Mouse (Mus musculus) adrenal gland, adult 18-20 months (tissue): ENCODE measurements around the gene Arvcf. TPM values are rescaled to one million over a fixed set of nuclear protein-coding genes. Genes with fewer than 3 reads are reported as not detected.
A peak's percentile ranks its signal among the peaks of the same experiment; 100 is the strongest.

Experiments
- DNase-seq, 2 experiments: peaks; one replicate each; pipeline ENCODE4 v3.0.0; 2021 to 2022; ENCODE audit warnings: low spot score in 2 of 2
- microRNA-seq, 2 experiments: library from miRNA; unstranded; fragments of <30 nt; microRNA quantifications; one replicate each; pipeline ENCODE4 v1.2.0; 2021; ENCODE audit warnings: borderline number of aligned reads in 2 of 2
- total RNA-seq, 2 experiments: library from RNA; stranded (reverse); gene quantifications; 1 replicate in 1 of 2; 2 replicates in 1 of 2; pipeline ENCODE4 v1.2.3; 2021

Gene Arvcf
- total RNA-seq, 2 experiments from 2014 or later, result 26.6 to 27.5 TPM

DNA sequence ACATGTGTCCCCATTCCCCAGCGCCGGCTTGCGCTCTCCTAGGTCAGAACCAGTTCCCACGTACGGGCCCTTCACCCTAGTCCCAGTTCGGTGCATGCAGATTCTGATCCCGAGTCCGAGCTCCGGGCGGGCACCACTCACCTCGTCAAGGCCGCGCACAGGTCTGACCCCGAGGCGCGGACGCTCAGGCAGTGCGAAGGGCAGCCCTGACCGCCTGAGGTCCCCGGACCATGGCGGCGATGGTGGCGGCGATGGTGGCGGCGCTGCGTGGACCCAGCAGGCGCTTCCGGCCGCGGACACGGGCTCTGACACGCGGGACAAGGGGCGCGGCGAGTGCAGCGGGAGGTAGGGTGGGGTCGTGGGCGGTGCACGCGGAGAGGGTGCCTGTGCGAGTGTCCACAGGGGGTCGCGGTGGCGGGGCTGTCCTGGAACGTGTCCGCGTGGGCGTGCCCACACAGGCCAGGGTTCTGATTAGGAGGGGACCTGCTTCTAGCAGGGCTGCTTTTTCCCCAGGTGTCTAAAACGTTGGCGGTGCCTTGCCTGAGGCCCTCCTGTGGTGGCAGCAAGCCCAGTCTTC, 78.3 kb downstream of the Arvcf start, which contains the start of gene Txnrd2:
Gene Txnrd2 (plus strand): TSS at position 170 of the 577 bp plus-strand sequence.
- peak; percentile 78 to 81 for DNase-seq

GRCm38 (mm10) chr16:18426802-18427280, 78.9 kb downstream of the Arvcf start, which contains the start of gene Comt:
Gene Comt, minus strand, starts transcription at chr16:18426852.
- no peak for DNase-seq

DNA sequence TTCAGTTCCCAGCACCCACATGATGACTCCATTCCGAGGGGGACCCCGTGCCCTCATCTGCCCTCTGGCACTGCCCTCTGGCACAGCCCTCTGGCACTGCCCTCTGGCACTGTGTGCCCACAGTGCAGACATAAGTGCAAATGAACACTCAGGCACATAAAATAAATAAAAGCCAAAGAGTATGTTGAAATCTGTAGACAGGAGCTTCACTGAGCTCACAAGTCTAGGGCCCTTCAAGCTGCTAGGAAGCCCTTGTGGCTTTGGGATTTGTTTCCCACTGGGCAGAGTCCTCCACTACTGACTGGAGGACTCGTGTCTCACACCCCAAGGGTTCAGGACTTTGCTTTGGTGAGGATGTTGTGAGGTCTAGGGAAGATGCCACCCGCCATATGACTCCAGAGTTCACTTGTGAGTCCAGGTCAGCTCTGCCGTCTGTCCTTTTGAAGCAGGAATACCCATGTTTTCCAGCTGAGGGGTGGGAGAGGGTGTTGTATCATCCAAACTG, 80.1 kb downstream of the Arvcf start:
- DNase-seq, result no peak

GRCm38 (mm10) chr16:18428516-18429042, 80.6 kb downstream of the Arvcf start:
- DNase-seq, result no peak

DNA sequence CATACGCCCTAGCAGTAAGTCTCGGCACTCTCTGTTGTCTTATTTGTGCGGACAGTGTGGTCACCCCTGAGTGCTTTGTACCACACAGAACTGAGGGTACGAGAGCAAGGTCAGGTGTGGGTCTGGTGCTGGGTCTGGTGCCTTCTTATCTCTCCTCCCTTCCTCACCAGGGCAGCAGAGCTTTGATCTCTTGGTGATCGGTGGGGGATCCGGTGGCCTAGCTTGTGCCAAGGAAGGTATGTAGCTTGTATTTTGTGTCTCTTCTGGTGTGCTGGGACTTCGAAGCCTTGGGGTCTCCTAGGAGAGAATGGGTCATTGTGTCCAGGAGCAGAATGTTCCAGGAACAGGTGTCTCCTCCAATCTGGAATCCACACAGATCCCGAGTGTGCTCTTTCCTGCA, 81.7 kb downstream of the Arvcf start:
- no peak for DNase-seq

GRCm38 (mm10) chr16:18430641-18431212, 82.7 kb downstream of the Arvcf start:
- DNase-seq, result no peak

DNA sequence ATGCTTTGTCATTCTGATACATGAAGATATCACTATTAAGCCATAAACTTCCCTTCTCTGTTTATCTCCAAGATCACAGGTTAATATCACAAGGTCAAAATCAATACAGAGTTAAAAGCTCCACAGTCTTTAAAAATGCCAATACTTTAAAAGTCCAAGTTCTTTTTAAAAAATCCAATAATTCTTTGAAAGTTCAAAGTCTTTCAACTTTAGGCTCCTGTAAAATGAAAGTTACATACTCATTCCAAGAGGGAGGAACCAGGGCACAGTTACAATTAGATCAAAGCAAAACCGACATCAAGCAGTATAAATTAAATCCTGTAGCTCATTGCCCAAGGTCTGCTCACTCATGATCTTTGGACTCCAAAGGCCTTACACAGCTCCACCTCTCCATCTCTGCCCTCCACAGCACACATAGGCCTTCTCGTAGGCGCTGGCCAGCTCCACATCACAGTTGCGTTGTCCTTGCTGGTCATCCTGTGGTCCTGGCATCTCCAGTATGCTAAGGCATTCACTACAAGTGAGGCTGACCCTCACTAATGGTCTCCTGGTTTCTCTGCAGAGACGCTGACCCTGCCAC, 85.4 kb downstream of the Arvcf start:
- DNase-seq, result no peak

GRCm38 (mm10) chr16:18436128-18436527, 88.1 kb downstream of the Arvcf start:
- no peak for DNase-seq

DNA sequence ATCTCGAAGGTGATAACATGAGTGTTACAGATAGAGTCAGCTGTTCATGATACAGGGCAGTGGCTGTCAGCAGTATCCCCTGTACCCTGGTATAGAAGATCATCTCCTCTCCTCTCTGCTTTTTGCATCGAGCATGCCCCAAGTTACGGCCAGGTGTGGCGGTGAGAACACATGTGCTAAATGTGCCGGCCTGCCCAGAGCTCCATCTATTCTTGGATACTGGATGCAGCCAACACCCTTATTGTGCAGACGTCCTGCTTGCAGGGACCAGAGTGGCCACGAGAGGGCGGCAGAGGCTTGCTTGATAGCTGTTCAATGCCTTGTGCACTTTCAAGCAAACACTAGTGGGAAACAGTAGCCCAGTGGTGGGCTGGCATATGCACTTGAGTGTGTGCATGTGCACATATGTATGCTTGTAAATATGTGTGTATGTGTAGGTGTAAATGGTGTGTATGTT, 95.4 kb downstream of the Arvcf start:
- DNase-seq, result peak; percentile 93 to 97

GRCm38 (mm10) chr16:18447243-18447642, 99.3 kb downstream of the Arvcf start:
- DNase-seq, result no peak

DNA sequence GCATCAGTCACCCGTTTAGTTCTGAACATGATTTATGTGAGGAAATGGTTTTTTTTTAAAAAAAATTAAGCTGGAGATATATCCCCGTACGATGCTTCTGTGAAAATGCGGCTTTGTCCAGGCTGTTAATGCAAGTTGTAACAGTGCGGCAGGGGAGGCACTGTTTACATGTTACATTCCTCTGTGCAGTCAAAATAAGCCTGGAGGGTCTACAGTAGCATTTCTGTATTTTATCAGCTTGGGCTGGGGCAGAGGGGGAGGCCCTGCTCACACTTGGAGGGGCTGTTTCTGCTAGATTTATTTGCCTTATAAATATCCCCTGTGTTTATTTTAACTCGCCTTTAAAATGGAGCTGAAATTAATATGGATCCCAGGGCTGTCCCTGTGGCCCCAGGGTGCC, 100.1 kb downstream of the Arvcf start:
- DNase-seq, result no peak

GRCm38 (mm10) chr16:18449005-18449404, 101.0 kb downstream of the Arvcf start:
- DNase-seq, result no peak

GRCm38 (mm10) chr16:18451486-18452181, 103.7 kb downstream of the Arvcf start:
- DNase-seq, result no peak

- DNase-seq, result no peak
These were observed 104.4 kb downstream of the Arvcf start for GRCm38 (mm10) chr16:18452361-18452862.

DNA sequence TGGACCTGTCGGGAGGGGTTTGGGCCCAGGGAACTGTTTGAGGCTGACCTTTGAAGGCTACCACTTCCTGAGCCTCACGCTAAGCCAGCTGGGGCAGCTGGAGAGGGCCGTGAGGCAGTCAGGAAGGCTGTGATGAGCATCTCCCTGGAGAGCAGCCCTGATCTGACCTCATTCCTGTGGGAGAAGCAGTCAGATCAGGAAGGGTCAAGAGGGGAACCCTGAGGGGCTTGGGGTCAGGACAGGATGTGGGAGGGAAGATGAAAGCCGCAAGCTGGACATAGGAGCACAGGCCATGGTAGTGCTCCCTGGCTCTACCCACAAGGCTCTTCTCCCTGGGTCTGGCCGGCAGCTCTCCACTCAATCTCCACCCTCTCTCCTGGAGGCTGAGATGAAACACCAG, 105.9 kb downstream of the Arvcf start:
- no peak for DNase-seq

- no peak for DNase-seq
These were observed 107.4 kb downstream of the Arvcf start for GRCm38 (mm10) chr16:18455407-18455806.

Small RNA genes within 50 kb of the gene (microRNA-seq; reads per million reads assigned to microRNA genes)
- gene Gm26219, result 0 reads per million in 2 experiments
- 933 to 1,034 reads per million in 2 experiments for gene Mir185

Other genes with a start within 250 kb of the Arvcf start
- under 1 TPM; 0.20 to 0.26 TPM for gene Rtn4r, start 220.5 kb upstream of the Arvcf start, total RNA-seq
- gene Ccdc188, start 130.3 kb upstream of the Arvcf start, total RNA-seq, result not detected
- gene Zdhhc8, start 113.0 kb upstream of the Arvcf start, total RNA-seq, result 10 to 100 TPM; 20.6 to 21.2 TPM
- 10 to 100 TPM; 41.8 to 44.1 TPM for gene Trmt2a, start 99.5 kb upstream of the Arvcf start, total RNA-seq
- gene Ranbp1, start 99.5 kb upstream of the Arvcf start, total RNA-seq, result 100 to 1,000 TPM; 114 to 143 TPM
- gene Gm49776, start 89.9 kb upstream of the Arvcf start, total RNA-seq, result not detected
- gene Dgcr8, start 58.9 kb upstream of the Arvcf start, total RNA-seq, result 10 to 100 TPM; 19.4 to 27.3 TPM
- 10 to 100 TPM; 24.2 to 31.3 TPM for gene Tango2, start 79 bp upstream of the Arvcf start, total RNA-seq
- 10 to 100 TPM; 75.6 to 98.9 TPM for gene Txnrd2, start 78.2 kb downstream of the Arvcf start, total RNA-seq
- gene Comt, start 78.7 kb downstream of the Arvcf start, total RNA-seq, result 100 to 1,000 TPM; 191 to 384 TPM
- 1 to 10 TPM; 4.0 to 5.4 TPM for gene Gnb1l, start 150.5 kb downstream of the Arvcf start, total RNA-seq
- gene Rtl10, start 150.7 kb downstream of the Arvcf start, total RNA-seq, result 1 to 10 TPM; 5.1 to 6.7 TPM
- gene Tbx1, start 242.5 kb downstream of the Arvcf start, total RNA-seq, result under 1 TPM in 1 of 2 experiments, not detected in 1; 0.22 TPM